Mouse (Mus musculus): Measurements from ENCODE around the gene Lrrc10.
"Not testable (repeated sequence)": the region's sequence is repeated elsewhere in the genome, so short reads cannot be mapped to it uniquely, and the experiment has no call there.

Lrrc10 gene

GRCm38 (mm10) chr10:117045175-117046056 lies at the start of gene Lrrc10:
Lrrc10 (plus strand) TSS chr10:117045341.
- DNase-seq (ENCODE audit: low spot score) = no peak

GRCm38 (mm10) chr10:116995584-116996235 lies 49.4 kb upstream of the Lrrc10 start:
- no peak for DNase-seq (ENCODE audit: low spot score)

GRCm38 (mm10) chr10:116996236-116996600 lies 48.9 kb upstream of the Lrrc10 start:
- DNase-seq (ENCODE audit: low spot score) = no peak

- no peak for DNase-seq (ENCODE audit: low spot score)
These were observed 46.3 kb upstream of the Lrrc10 start for GRCm38 (mm10) chr10:116998716-116999455.

GRCm38 (mm10) chr10:117000975-117001374 lies 44.2 kb upstream of the Lrrc10 start:
- DNase-seq (ENCODE audit: low spot score) = no peak

GRCm38 (mm10) chr10:117004695-117005094 lies 40.4 kb upstream of the Lrrc10 start:
- no peak for DNase-seq (ENCODE audit: low spot score)

- no peak for DNase-seq (ENCODE audit: low spot score)
These were observed 39.3 kb upstream of the Lrrc10 start for GRCm38 (mm10) chr10:117005707-117006464.

GRCm38 (mm10) chr10:117009691-117010090 lies 35.5 kb upstream of the Lrrc10 start:
- no peak for DNase-seq (ENCODE audit: low spot score)

GRCm38 (mm10) chr10:117011047-117011446 lies 34.1 kb upstream of the Lrrc10 start:
- no peak for DNase-seq (ENCODE audit: low spot score)

GRCm38 (mm10) chr10:117013689-117014390 lies 31.3 kb upstream of the Lrrc10 start:
- no peak for DNase-seq (ENCODE audit: low spot score)

- DNase-seq (ENCODE audit: low spot score) = no peak
These were observed 30.6 kb upstream of the Lrrc10 start for GRCm38 (mm10) chr10:117014565-117014964.

GRCm38 (mm10) chr10:117018281-117018840 lies 26.8 kb upstream of the Lrrc10 start:
- DNase-seq (ENCODE audit: low spot score) = no peak

GRCm38 (mm10) chr10:117021020-117021754 lies 24.0 kb upstream of the Lrrc10 start:
- DNase-seq (ENCODE audit: low spot score) = no peak

- no peak for DNase-seq (ENCODE audit: low spot score)
These were observed 21.4 kb upstream of the Lrrc10 start for GRCm38 (mm10) chr10:117023693-117024092.

GRCm38 (mm10) chr10:117025776-117026175 lies 19.4 kb upstream of the Lrrc10 start:
- DNase-seq (ENCODE audit: low spot score) = not testable (repeated sequence)

GRCm38 (mm10) chr10:117026176-117026575 lies 19.0 kb upstream of the Lrrc10 start:
- no peak for DNase-seq (ENCODE audit: low spot score)

- no peak for DNase-seq (ENCODE audit: low spot score)
These were observed 14.0 kb upstream of the Lrrc10 start for GRCm38 (mm10) chr10:117031160-117031559.

GRCm38 (mm10) chr10:117033785-117034184 lies 11.4 kb upstream of the Lrrc10 start:
- peak; percentile 69 for DNase-seq (ENCODE audit: low spot score)

- no peak for DNase-seq (ENCODE audit: low spot score)
These were observed 4.8 kb upstream of the Lrrc10 start for GRCm38 (mm10) chr10:117040355-117040754.

- no peak for DNase-seq (ENCODE audit: low spot score)
These were observed 2.8 kb upstream of the Lrrc10 start for GRCm38 (mm10) chr10:117042295-117042694.
